Mouse (Mus musculus): ENCODE measurements at regions not wholly inside any gene's neighbourhood (a gene's known extent, or its start where the extent isn't known, plus 50 kb on each side); places are given as distances from the start of the nearest gene placed in this dataset.

DNA sequence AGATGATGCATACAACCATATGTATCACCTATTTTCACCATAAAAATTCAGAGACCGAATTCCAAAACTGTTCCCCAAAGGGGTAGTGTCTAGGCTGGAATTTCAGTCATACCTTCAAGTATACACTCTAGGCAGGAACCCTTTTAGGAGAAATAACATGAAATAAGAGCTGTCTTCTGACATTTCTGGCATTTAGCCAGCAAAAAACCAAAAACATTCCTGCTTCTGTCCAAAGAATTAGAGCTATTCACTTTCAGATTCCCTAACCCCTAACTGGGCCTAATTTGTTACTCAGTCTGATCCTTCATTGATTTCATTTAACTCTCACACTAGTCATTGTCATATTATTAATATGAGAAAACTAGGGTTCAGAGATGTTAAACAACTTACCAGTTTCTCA is 49.8 kb upstream of the Wdr75 start:
- in situ Hi-C loops (cut with MboI, MseI) = no loop called here
